20 mouse cellular contexts compared by ENCODE assay signal in the genomic region with DNA sequence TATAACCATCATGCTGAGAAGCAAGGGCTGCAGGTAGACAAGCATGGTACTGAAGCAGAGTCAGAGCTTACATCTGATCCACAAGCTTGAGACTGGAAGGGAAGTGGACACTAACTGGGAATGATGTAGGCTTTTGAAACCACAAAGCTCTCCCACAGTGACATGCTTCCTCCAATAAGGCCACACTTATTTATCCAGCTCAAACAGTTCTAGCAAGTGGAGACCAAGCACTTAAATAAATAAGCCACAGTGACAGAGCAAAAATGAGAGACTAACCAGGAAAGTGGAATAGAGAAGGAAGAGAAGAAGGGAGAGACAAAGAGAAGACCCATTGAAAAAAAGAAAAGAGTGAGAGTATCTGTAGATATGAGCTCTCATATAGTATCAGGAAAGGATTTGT.
"Had no signal": no experiment of that assay in that cellular context is flagged by ENCODE, and none has a peak within 500 bp of the region (broad histone marks: within the 10 kb centered on the region; RNA-seq: fewer than 3 reads in every experiment).

No protein-coding gene starts in this region.

- H3K27me3 ChIP-seq: lung, embryonic 15.5 days; midbrain, embryonic 13.5 days; midbrain, embryonic 15.5 days; neural tube, embryonic 13.5 days; neural tube, embryonic 15.5 days had no signal

- H3K4me2 ChIP-seq: lung, embryonic 15.5 days; midbrain, embryonic 11.5 days; midbrain, embryonic 13.5 days; midbrain, embryonic 15.5 days; neural tube, embryonic 13.5 days; neural tube, embryonic 15.5 days had no signal

- H3K4me1 ChIP-seq: lung, embryonic 15.5 days; midbrain, embryonic 13.5 days; midbrain, embryonic 15.5 days; neural tube, embryonic 13.5 days; neural tube, embryonic 15.5 days had no signal

- H3K9ac ChIP-seq: lung, embryonic 15.5 days; midbrain, embryonic 13.5 days; midbrain, embryonic 15.5 days; neural tube, embryonic 13.5 days; neural tube, embryonic 15.5 days had no signal

- ATAC-seq: lung, postnatal 0 days; midbrain, embryonic 13.5 days; midbrain, embryonic 15.5 days had no signal

- H3K9me3 ChIP-seq: lung, embryonic 15.5 days; midbrain, embryonic 13.5 days; midbrain, embryonic 15.5 days; neural tube, embryonic 13.5 days; neural tube, embryonic 15.5 days had no signal

- H3K36me3 ChIP-seq: lung, embryonic 15.5 days; midbrain, embryonic 13.5 days; midbrain, embryonic 15.5 days; neural tube, embryonic 13.5 days; neural tube, embryonic 15.5 days had no signal

- H3K27ac ChIP-seq: lung, embryonic 15.5 days; macrophage; midbrain, embryonic 13.5 days; midbrain, embryonic 15.5 days; neural tube, embryonic 13.5 days; neural tube, embryonic 15.5 days had no signal

- H3K4me3 ChIP-seq: lung, embryonic 15.5 days; midbrain, embryonic 13.5 days; midbrain, embryonic 15.5 days; myocyte; neural tube, embryonic 13.5 days; neural tube, embryonic 15.5 days had no signal

- DNase-seq: lung, adult 2 months; lung, postnatal 14 days; lung, postnatal 36 days; retina, postnatal 1 day; right cerebral cortex, adult 18-20 months; right cerebral cortex, postnatal 25 days; right cerebral cortex, postnatal 4 days; spleen, adult 18-20 months; thymus, adult 18-20 months; thymus, postnatal 14 days; thymus, postnatal 36 days had no signal
